Mouse (Mus musculus) adrenal gland, postnatal 14 days (tissue): ENCODE results near the gene Ndufb2. TPM values are rescaled to one million over a fixed set of nuclear protein-coding genes. Genes with fewer than 3 reads are reported as not detected.
A peak's percentile ranks its signal among the peaks of the same experiment; 100 is the strongest.

ENCODE experiments used
- DNase-seq: peaks from one replicate; pipeline ENCODE4 v3.0.0; 2021; ENCODE audit warnings: mixed read lengths
- long read RNA-seq, 2 experiments: library from polyadenylated mRNA; stranded (forward); transcript quantifications; one replicate each; pipeline ENCODE4 v2.0.0; 2021
- total RNA-seq: library from RNA; stranded (reverse); gene quantifications from 2 replicates; pipeline ENCODE4 v1.2.3, GENCODE M21; 2021

Ndufb2 gene
- 288 and 312 TPM in 2 replicates for total RNA-seq
- long read RNA-seq, experiment 1, full-length matches to known transcripts, result 314 of 341 reads
- long read RNA-seq, experiment 1, partial matches to known transcripts, result 13 of 341 reads
- long read RNA-seq, experiment 1, other reads (novel, unspliced or antisense), result 14 of 341 reads
- long read RNA-seq, experiment 2, full-length matches to known transcripts, result 438 of 480 reads
- long read RNA-seq, experiment 2, partial matches to known transcripts, result 27 of 480 reads
- long read RNA-seq, experiment 2, other reads (novel, unspliced or antisense), result 15 of 480 reads

- peak; percentile 96 for DNase-seq
Observed at GRCm38 (mm10) chr6:39592401-39593214, at the start of gene Ndufb2. TSS of gene Ndufb2 (plus strand) at chr6:39592574.

DNA sequence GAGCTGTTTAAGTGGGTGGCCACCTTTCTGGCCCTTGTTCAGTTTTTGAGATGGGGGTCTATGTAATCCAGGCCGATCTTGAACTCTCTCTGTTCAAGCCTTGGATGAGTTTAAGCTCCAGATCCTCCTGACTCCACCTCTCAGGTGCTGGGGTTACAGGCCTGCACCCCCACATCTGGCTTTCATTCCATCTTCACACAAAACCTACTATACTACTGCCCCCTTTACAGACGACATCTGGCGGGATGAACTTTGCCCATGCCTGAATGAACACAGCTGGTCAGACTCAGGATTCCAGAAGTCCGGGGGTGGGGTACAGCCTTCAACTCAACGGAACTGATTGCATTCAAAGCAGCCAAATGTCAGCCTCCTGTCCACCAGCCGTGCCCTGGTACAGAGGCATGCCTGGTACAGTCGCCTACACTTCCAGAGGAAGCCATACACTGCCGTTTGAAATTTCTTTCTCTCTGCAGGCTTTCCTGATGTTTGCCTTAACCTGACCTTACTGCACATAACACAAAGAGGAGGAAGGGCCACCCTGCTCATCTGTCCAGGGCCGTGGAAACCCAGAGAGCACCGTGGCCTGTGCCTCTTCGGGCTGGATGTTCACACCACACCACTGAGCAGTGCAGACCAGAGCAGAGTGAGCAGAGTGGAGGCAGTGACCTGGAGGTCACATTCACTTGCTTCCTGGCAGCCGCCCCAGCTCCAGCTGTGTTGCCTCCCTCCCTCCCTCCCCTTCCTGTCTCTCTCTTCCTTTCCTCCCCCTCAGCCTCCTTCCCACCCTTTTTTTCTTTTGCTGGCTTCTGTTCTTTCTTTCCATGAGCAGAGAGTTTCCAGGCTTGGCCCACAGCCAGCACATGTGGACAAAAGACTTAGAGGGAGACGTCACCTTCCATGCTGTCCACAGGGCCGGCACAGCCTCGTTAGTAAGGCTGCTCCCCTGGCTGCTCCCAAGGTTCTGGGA lies 49.5 kb upstream of the Ndufb2 start:
- DNase-seq, result peak; percentile 79

DNA sequence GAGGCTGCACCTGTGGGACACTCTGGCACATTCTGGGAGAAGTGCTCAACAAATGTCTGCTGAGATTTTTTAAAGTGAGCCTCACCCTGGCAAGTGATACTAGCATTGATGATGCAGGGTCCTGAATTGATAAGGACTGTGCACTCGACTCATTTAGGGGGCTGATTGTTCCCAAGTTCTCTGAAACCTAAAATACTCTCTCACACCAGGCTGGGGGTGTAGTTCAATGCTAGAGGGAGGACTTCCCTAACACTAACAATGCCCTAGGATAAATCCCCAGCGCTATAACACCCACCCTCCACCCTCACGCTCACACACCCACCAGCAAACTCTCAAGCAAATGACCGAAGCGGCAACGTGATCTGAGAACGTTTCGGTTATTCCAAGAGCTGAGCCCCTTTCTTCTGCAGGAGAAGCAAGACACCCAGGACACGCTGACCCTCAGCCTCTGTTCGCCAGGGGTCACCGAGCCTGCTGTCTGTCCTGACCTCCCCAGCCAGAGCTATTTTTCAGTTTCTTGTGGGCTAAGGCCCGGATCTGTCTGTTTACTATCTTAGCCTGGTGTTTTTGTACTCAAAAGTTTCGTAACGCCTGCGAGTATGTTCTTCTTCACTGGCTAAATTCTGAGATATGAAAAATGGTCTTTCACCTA lies 48.5 kb upstream of the Ndufb2 start:
- no peak for DNase-seq

- no peak for DNase-seq
Observed at GRCm38 (mm10) chr6:39545474-39545873, 46.9 kb upstream of the Ndufb2 start.

GRCm38 (mm10) chr6:39548030-39548429 lies 44.3 kb upstream of the Ndufb2 start:
- no peak for DNase-seq

DNA sequence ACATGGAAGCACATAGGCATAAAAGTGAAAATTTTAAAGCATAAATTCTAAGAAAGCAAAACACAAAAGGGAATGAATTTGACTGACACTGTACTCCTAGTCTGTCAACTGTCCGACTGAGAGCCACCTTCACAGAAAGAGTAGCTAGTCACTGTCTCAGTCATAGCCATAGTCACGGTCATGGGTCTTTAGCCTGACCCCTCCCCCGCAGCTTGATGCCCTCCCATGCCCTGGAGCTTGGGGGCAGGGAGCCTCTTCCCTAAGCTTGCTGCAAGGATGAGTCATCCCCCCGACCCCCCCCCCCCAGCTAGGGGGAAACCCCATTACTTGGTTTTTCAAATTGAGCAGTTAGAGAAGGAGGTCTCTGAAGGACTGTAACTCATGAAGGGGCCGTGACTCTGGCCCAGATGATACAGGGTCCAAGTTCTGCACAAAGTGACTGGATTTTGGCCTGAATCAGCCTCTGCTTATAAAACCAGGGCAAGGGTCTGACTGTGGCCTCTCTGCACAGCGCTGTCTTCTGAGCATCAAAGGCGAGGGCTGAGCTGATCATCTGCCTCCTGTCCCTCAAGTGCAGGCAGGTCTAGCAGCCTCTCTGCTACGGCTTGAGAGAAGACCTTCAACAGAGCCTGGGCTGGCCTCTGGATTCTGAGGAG lies 40.3 kb upstream of the Ndufb2 start:
- DNase-seq, result peak; percentile 82

DNA sequence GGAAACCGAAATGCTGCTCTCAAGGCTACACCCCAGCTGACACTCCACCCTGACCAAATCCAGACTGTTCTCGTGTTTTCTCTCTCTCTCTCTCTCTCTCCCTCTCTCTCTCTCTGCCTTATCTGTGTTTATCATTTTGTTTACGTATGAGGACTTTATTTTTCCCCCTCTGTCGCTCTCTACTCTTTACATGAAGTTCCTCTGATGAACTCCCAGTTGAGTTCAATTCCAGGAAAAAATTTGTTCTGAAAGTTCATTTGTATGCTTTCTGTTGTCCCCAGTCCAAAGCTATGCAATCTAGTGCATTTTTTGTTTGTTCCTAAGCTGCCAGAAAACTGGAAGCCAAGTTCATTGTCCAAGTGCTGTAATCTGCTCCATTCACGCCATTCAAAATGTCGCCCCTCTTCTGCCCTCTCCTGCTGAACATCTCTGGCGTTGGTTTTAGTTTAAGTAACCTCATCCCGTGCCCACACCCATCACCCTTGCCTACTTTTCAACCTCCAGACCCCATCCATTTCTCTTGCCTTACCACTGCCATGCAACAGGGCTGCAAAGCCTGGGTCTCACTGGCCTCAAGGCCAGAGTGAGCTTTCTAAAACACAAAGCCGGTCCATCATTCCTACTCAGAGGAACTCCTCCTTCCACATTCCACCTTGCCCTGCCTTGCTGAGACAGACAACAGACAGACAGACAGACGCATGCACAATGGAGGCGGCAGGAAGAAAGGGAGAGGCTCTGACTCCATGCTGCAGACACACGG lies 37.3 kb upstream of the Ndufb2 start:
- DNase-seq, result no peak

DNA sequence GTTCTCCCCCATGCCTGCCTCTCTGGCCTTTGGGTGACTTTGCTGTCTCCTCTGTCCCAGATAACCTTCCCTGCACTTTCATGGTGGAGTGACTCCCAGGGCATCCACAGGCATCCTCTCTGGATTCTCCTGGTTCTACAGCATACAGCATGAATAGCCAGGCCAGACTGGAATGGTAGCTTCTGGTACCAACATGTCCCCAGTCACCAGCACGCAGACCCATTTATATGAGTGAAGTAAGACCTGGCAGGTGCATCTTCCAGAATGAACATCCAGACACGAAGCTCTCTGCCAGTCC lies 36.8 kb upstream of the Ndufb2 start:
- no peak for DNase-seq

- peak; percentile 71 for DNase-seq
Observed at GRCm38 (mm10) chr6:39556900-39557659, 35.3 kb upstream of the Ndufb2 start.

- DNase-seq, result peak; percentile 87
Observed at GRCm38 (mm10) chr6:39557723-39558261, 34.6 kb upstream of the Ndufb2 start, which contains the start of gene Dennd2a. TSS of gene Dennd2a (minus strand) at chr6:39557867.

GRCm38 (mm10) chr6:39559276-39559939 lies 33.0 kb upstream of the Ndufb2 start:
- no peak for DNase-seq

- DNase-seq, result peak; percentile 84
Observed at GRCm38 (mm10) chr6:39562166-39563015, 30.0 kb upstream of the Ndufb2 start.

DNA sequence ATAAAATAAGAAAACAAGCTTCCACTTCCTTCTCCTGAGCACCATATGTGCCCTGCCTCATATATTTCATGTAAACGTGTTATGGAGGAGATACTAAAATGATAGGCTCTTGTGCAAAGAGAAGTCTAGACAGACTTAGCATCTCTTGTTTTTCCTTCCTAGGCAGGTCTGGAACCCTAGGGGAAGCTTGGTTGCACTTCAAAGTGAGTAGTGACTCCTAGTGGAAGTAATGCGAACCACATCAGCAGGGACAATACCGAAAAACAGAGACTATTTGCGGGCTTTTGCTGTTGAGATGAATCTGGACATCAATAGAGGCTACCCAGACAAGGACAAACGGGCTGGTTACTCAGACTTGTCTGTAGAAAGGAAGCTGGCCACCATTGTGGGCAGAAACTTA lies 24.8 kb upstream of the Ndufb2 start:
- DNase-seq, result peak; percentile 43

GRCm38 (mm10) chr6:39570426-39570825 lies 21.9 kb upstream of the Ndufb2 start:
- DNase-seq, result peak; percentile 56

- DNase-seq, result peak; percentile 91
Observed at GRCm38 (mm10) chr6:39573791-39574554, 18.4 kb upstream of the Ndufb2 start, which contains the start of gene Adck2. TSS of gene Adck2 (plus strand) at chr6:39573873.

DNA sequence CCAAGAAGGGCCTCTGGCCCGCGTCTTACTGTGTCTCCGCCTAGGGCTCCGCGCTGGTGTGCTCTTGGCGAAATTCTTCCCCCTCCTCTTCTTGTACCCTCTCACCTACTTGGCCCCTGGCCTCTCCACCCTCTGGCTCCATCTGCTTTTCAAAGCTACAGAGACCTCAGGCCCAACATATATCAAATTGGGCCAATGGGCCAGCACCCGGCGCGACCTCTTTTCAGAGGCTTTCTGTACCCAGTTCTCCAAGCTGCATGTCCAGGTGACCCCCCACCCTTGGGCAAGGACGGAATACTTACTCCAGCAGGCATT lies 17.9 kb upstream of the Ndufb2 start:
- DNase-seq, result peak; percentile 64

DNA sequence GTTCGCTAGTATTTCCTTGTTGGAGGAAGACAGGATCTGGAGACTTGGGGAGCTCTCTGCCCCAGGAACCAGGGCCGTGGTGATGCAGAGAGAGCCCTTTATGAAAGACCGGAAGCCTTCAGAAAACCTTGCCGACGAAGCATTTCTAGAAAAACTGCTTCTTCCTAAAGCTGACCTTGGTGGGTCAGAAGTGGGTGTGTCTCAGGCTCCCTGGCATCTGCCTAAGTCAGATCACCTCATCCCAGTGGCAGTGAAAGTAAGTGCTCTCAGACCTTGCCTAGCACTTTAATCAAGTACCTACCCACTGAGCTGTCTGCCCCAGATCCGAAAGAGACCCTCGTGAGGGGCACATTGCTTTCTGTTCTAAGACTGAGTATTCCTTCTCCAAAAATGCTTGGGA lies 17.4 kb upstream of the Ndufb2 start:
- DNase-seq, result no peak
